Mouse (Mus musculus) limb, embryonic 10.5 days (tissue): ENCODE results near the gene Rmnd5a. TPM values are rescaled to one million over a fixed set of nuclear protein-coding genes. Genes with fewer than 3 reads are reported as not detected.
"Not testable (repeated sequence)": the region's sequence is repeated elsewhere in the genome, so short reads cannot be mapped to it uniquely, and the experiment has no call there.

Source experiments
- DNase-seq: peaks from one replicate; pipeline ENCODE4 v3.0.0-alpha.2; 2017; ENCODE audit warnings: low spot score
- H3K27ac ChIP-seq: fragments of 300-500 bp; sonication (generic); 2 replicates; pipeline ENCODE4 v1.5.1; 2016; ENCODE audit warnings: mild to moderate bottlenecking
- H3K27me3 ChIP-seq: fragments of 300-500 bp; sonication (generic); 2 replicates; pipeline ENCODE4 v1.6.1; 2016; ENCODE audit warnings: low read depth, mild to moderate bottlenecking; ENCODE audit not compliant: poor library complexity, severe bottlenecking
- H3K36me3 ChIP-seq: fragments of 300-500 bp; sonication (generic); 2 replicates; pipeline ENCODE4 v1.6.1; 2016; ENCODE audit warnings: mild to moderate bottlenecking, moderate library complexity
- H3K4me1 ChIP-seq: fragments of 300-500 bp; sonication (generic); 2 replicates; pipeline ENCODE4 v1.6.1; 2016
- H3K4me3 ChIP-seq: fragments of 300-500 bp; sonication (generic); 2 replicates; pipeline ENCODE4 v1.5.1; 2016; ENCODE audit warnings: mild to moderate bottlenecking, moderate library complexity
- H3K9me3 ChIP-seq: fragments of 300-500 bp; sonication (generic); replicated peaks from 2 replicates; pipeline ENCODE4 v1.6.1; 2016; ENCODE audit warnings: mild to moderate bottlenecking
- WGBS: fragments of 180-500 bp; shearing (Covaris S2); methylation state at CpG from one replicate; pipeline ENCODE4 v1.1.7; 2016; 5-methylcytosine and 5-hydroxymethylcytosine counted together
- polyA plus RNA-seq: library from polyadenylated mRNA; unstranded; fragments of >200 nt; fragmentation: Nextera tagmentation; extraction: Ambion mirVana; gene quantifications from 2 replicates; pipeline ENCODE4 v1.2.1, GENCODE M21; 2016

Rmnd5a gene
- polyA plus RNA-seq, 1 experiment from 2014 or later = 15.5 TPM

DNA sequence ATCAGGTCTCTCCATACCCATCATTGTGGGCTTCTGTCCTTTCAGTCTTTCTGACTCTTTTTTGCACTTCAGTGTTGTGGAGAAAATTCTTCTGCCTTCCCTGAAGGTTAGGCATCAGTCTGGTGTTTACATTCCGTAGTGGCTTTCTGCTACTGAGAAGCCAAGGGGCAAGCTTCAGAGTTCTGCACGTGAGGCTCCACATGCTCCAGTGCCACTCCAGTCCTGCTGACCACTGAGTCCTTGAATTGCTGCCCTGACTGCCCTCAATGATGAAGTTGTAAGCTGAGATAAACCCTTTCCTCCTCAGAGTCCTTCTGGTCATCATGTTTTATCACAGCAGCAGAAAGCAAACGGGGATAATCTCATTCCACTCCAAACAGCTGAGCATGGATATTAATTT, 28.9 kb upstream of the Rmnd5a start:
- DNase-seq = no peak
- Histone ChIP-seq H3K27me3 (no peaks in the 10 kb centered on the region), H3K36me3 (no peaks in the 10 kb centered on the region), H3K9me3 (no peaks in the 10 kb centered on the region), H3K27ac (no peak overlapping the region), H3K4me1 (no peaks in the 10 kb centered on the region), H3K4me3 (no peak overlapping the region)
- WGBS = 62% methylated on average over 3 of the region's 3 CpGs

DNA sequence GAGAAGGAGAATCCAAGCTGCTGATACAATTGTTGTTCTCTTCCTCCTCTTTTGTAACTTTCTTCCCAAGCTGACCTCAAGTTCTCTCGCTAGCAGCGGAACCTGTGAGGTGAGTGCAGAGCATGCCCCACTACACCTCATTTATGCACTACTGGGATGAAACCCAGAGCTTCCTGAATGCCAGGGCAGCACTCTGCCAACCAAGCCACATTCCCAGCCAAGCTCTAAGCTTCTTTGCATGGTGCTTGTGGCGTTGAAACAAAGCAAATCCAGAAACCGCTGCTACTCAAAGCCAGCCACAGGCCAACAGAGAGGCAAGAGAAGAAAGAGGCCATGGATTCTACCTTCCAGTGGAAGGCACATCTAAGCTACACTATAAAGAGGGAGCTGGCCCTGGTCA, 27.3 kb upstream of the Rmnd5a start:
- Histone ChIP-seq H3K36me3 (no peaks in the 10 kb centered on the region), H3K9me3 (no peaks in the 10 kb centered on the region), H3K27me3 (no peaks in the 10 kb centered on the region), H3K4me3 (no peak overlapping the region), H3K4me1 (no peaks in the 10 kb centered on the region), H3K27ac (no peak overlapping the region)
- WGBS = 87% methylated on average over 4 of the region's 4 CpGs
- no peak for DNase-seq

DNA sequence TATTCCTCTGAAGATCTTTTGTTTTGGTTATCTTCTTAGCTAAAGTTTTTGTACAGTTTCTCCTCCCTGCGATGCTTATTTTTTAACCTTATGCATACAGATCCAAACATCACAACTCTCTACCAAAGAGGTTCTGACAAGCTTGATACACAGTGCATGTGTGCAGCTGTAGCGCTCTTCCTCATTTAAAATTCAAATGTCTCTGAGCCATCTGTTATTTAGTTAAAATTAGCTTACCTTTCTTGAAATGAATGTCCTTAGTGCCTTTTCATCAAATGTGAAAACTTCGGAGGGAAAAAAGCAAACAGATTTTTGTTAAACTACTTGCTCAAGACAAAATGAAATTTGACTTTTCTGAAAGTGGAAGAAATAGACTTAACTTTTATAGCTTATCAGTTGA, 24.7 kb upstream of the Rmnd5a start:
- Histone ChIP-seq H3K27me3 (no peaks in the 10 kb centered on the region), H3K36me3 (no peaks in the 10 kb centered on the region), H3K4me3 (no peak overlapping the region), H3K9me3 (no peaks in the 10 kb centered on the region), H3K27ac (no peak overlapping the region), H3K4me1 (no peaks in the 10 kb centered on the region)
- 90% methylated on average over 3 of the region's 3 CpGs for WGBS
- no peak for DNase-seq

DNA sequence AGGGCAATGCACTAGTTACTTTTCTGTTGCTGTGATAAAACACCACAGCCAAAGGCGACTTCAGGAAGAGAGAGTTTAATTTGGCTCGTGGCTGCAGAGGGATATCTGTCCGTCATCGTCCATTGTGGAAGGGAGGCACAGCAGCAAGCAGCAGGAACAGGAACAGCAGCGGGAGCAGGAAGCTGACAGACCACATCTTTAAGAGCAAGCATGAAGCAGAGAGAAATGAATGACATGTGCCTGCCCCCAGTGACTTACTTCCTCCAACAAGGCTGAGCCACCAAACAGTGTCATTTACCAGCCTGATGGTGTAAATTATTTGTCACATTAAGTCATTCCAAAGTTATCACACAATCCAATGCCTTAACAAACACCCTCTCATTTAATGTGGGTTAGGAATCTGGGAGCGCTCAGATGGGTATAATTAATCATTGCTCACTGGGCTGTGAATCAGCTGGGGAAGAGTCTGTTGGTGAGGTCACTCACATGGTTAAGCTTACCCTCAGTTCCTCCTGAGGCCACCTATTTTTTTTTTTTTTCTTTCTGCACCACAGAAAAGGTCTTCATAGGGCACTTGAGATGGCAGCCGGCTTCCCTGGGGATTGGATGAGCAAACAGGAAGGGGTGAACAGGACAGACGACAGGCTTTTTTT, 17.6 kb upstream of the Rmnd5a start:
- WGBS = 80% methylated on average over 8 of the region's 8 CpGs

DNA sequence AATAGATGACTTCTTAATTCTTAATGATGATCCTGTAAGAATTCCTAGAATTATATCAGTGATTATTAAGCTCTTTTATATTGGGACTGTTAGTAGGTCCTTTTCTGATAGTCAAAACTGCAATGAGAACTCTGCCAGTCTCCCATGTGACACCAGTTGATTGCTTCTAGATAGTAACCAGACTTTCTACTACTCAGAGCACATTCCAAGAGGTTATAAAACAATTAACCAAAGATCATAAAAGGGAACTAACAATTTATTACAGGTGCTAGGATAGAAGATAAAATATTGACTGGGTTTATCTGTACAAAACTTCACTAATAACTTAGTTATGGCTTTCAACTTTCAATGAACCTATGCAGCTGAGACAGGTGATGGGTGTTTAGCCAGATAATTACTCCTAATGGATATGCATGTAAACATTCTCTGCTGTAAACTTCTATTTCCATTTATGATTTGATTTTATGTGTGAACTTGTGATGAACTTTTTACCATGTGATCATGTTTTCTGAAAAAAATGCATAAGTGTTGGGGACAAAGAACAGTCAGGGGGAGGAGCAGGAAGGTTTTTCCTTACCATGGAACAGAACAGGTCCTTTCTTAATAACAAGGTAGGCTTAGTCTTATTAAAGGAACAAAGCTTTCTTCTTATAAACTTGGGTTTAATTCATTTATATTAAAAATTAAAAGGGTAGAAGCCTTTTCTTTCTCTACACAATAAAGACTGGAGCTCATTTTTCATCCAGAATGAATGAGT, 13.7 kb upstream of the Rmnd5a start:
- not testable (repeated sequence) for H3K4me3 ChIP-seq, H3K9me3 ChIP-seq, H3K27me3 ChIP-seq, H3K4me1 ChIP-seq, DNase-seq, H3K27ac ChIP-seq, H3K36me3 ChIP-seq

More for the DNA sequence above, 17.6 kb upstream of the Rmnd5a start:
- H3K27me3 ChIP-seq = no peaks in the 10 kb centered on the region
- no peak overlapping the region for H3K4me3 ChIP-seq
- DNase-seq = no peak
- no peaks in the 10 kb centered on the region for H3K9me3 ChIP-seq
- H3K4me1 ChIP-seq = no peaks in the 10 kb centered on the region
- no peaks in the 10 kb centered on the region for H3K36me3 ChIP-seq
- no peak overlapping the region for H3K27ac ChIP-seq

DNA sequence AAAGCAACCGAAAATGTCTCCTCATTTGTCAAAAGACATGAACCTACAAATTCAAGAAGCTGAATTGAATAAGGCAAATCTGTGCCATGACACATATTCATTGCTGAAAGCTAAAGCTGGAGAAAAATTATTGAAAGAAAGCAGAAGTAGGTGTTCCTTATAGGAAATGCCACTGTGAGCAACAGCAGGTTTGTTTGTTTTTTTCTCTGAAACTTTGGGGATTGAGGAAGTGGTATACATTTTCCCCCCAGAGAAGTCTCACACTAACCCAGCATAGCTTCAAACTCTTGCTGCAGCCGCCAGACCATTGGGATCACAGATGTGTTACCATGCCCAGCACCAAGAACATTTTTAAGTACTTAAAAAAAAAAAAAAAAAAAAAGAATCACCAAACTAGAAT, 12.4 kb upstream of the Rmnd5a start:
- no peak for DNase-seq
- H3K9me3 ChIP-seq = no peaks in the 10 kb centered on the region
- H3K36me3 ChIP-seq = no peaks in the 10 kb centered on the region
- no peaks in the 10 kb centered on the region for H3K27me3 ChIP-seq
- WGBS = 92% methylated on average over 2 of the region's 2 CpGs
- H3K4me3 ChIP-seq = no peak overlapping the region
- H3K4me1 ChIP-seq = no peaks in the 10 kb centered on the region
- no peak overlapping the region for H3K27ac ChIP-seq

DNA sequence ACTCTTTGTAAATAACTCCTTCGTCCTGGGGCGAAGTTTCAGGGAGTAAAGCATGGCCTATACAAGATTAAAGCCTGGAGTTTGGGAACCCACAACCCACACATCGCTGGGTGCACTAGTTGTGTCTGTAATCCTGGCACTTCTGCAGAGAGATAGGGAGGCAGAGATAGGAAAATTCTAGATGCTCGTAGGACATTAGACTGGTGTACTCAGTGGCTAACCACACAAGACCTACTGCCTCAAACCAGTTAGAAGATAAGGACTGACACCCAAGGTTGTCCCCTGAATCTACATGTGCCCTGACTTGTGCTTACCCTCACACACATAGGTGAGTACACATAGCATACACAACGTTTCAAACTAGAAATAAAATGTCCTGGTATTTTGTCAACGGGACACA, 5.1 kb upstream of the Rmnd5a start:
- Histone ChIP-seq H3K36me3 (no peaks in the 10 kb centered on the region), H3K4me1 (peaks cover 12% of the 10 kb centered on the region), H3K4me3 (no peak overlapping the region), H3K27ac (no peak overlapping the region), H3K9me3 (no peaks in the 10 kb centered on the region), H3K27me3 (no peaks in the 10 kb centered on the region)
- WGBS = 83% methylated on average over 6 of the region's 6 CpGs
- no peak for DNase-seq

DNA sequence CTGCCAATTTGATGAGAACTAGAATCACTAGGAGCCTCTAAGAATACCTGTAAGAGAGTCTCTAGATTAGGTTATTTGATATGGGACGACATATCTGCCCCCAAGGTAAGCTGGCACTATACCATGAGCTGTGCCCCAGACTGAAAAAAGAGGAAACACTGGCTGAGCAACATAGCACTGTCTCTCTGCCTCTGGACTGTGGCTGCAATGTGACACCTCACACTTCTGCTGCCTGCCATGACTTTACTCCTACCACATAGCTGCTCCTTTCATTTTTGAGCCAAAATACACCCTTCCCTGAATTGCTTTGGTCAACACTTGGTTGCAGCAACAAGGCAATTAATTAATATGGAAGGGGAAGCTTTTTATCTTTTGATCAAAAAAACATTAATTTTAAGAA, 4.3 kb upstream of the Rmnd5a start:
- DNase-seq = no peak
- H3K9me3 ChIP-seq = no peaks in the 10 kb centered on the region
- 64% methylated on average over 1 of the region's 1 CpGs for whole genome bisulfite sequencing
- H3K4me3 ChIP-seq = no peak overlapping the region
- H3K27me3 ChIP-seq = no peaks in the 10 kb centered on the region
- peaks cover 12% of the 10 kb centered on the region for H3K4me1 ChIP-seq
- H3K27ac ChIP-seq = no peak overlapping the region
- no peaks in the 10 kb centered on the region for H3K36me3 ChIP-seq

DNA sequence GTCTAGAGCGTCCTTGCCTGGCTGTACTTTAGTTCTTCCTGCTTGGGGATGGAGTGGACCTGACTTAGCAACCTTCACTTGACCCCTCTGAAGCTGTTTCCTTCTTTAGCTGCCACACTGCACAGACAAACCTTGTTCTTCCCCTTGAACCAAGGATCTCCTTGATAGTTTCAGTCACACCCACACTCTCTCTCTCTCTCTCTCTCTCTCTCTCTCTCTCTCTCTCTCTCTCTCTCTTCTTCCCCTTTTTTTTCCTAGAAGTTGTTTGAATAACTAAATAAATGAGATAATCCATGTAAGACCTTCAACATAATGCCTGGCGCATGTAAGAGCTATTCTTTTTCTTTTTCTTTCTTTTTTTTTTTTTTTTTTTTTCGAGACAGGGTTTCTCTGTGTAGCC, 1.7 kb upstream of the Rmnd5a start:
- DNase-seq = no peak
- no peaks in the 10 kb centered on the region for H3K36me3 ChIP-seq
- no peak overlapping the region for H3K4me3 ChIP-seq
- no peaks in the 10 kb centered on the region for H3K27me3 ChIP-seq
- no peak overlapping the region for H3K27ac ChIP-seq
- H3K4me1 ChIP-seq = peaks cover 28% of the 10 kb centered on the region
- WGBS = 85% methylated on average over 2 of the region's 3 CpGs
- H3K9me3 ChIP-seq = no peaks in the 10 kb centered on the region

DNA sequence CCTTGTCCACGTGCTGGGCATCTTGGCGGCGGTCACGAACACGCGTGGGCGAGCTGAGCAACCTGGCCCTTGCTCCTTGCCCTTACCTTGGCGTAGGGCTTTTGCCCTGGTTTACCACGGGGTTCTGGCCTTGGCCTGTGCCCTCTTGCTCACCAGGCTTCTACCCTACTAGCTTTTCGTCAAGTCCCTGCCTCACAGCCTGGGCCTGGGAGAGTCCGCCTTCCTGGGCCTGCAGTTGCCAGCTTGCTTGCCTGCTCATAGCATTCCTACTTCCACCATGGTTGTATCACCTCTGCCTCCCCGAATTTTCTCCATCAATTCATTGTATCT, 779 bp upstream of the Rmnd5a start:
- DNase-seq = no peak
- Histone ChIP-seq H3K9me3 (no peaks in the 10 kb centered on the region), H3K4me3 (peak overlapping the region; percentile 68), H3K27ac (peak overlapping the region; percentile 96), H3K4me1 (peaks cover 33% of the 10 kb centered on the region), H3K36me3 (no peaks in the 10 kb centered on the region), H3K27me3 (no peaks in the 10 kb centered on the region)
- 3% methylated on average over 12 of the region's 12 CpGs for WGBS

DNA sequence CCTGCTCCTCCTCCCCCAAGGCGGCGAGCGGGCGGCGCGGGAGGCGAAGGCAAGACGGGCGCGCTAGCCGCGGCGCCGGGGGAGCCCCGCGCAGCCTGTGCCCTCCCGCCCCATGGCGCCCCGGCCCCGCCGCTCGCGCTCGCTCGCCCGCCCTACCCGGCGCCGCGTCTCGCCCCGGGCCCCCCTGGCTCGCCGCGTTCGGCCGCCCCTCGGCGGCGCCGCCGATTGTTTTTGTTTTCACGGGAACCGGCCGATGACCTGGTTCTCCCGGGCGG, 283 bp downstream of the Rmnd5a start:
- no peaks in the 10 kb centered on the region for H3K36me3 ChIP-seq
- 0% methylated on average over 19 of the region's 47 CpGs for WGBS
- H3K27ac ChIP-seq = peak overlapping the region; percentile 96
- H3K4me1 ChIP-seq = peaks cover 33% of the 10 kb centered on the region
- no peak for DNase-seq
- H3K9me3 ChIP-seq = no peaks in the 10 kb centered on the region
- peak overlapping the region; percentile 68 for H3K4me3 ChIP-seq
- no peaks in the 10 kb centered on the region for H3K27me3 ChIP-seq

DNA sequence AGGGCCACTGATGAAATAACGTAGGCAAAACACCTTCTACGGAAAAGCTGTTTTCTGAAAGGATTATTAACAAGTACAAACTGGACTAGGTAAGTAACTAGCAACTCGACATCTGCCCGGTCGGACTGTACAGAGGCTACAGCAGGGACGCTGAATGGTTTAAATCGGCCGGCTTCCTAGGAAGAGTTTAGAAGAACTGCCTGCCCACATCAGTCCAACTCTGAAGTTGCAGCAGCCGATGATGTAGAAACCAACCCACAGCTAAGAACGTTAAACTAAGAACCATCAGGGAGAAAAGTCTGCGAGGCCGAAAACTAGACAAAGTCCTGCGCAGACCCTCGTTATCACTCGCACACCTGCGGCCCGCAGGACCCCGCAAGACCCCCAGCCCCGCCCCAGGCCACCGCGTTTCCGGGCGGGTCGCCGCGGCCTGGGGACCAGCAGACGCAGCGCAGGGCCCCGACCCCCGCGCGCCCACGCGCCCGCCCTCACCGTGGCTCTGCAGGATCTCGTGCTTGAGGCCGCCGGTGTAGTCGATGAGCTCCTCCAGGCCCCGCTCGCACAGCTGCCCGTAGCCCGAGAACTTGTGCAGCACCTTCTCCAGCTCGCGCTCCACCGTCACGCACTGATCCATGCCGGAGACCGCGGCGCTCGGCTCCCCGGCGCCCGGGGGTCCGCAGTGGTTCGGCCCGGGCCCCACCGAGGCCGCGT, 776 bp downstream of the Rmnd5a start:
- Histone ChIP-seq H3K27ac (peak overlapping the region; percentile 96), H3K4me3 (peak overlapping the region; percentile 68), H3K9me3 (no peaks in the 10 kb centered on the region), H3K36me3 (no peaks in the 10 kb centered on the region), H3K4me1 (peaks cover 33% of the 10 kb centered on the region), H3K27me3 (no peaks in the 10 kb centered on the region)
- peak; percentile 75 for DNase-seq
- 1% methylated on average over 62 of the region's 62 CpGs for WGBS

DNA sequence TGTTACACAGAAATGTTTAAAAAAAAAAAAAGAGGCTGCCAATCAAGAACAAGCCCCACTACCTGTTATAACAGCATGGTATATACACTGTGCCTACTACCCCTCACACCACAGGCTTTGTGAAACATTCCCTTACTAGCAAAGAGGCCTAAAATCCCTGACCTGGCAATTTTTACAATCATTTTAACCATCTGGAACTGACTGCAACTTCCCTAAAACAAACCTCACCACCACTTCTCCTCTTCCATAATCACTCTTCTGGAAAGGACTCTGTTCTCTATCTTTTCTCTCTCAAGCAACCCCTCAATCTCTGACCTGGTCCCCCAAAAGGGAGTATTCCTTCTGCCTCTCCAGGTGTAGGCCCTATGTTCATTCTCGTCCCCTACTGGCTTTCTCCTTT, 2.4 kb downstream of the Rmnd5a start:
- H3K36me3 ChIP-seq = no peaks in the 10 kb centered on the region
- H3K4me3 ChIP-seq = no peak overlapping the region
- no peak overlapping the region for H3K27ac ChIP-seq
- peaks cover 33% of the 10 kb centered on the region for H3K4me1 ChIP-seq
- H3K27me3 ChIP-seq = no peaks in the 10 kb centered on the region
- no peaks in the 10 kb centered on the region for H3K9me3 ChIP-seq
- DNase-seq = no peak
- WGBS = 79% methylated on average over 1 of the region's 1 CpGs
